Mouse (Mus musculus): ENCODE measurements at regions not wholly inside any gene's neighbourhood (a gene's known extent, or its start where the extent isn't known, plus 50 kb on each side); places are given as distances from the start of the nearest gene placed in this dataset.
A peak's percentile ranks its signal among the peaks of the same experiment; 100 is the strongest.

- 36% methylated on average over 22 of the region's 22 CpGs for WGBS
- ATAC-seq (ENCODE audit: insufficient read depth) = no peak
- Histone ChIP-seq H3K9ac (no peak overlapping the region), H3K4me2 (peak overlapping the region; percentile 50), H3K4me3 (ENCODE audit: low read depth, low read length) (no peak overlapping the region), H3K27me3 (ENCODE audit: insufficient read depth, low read length) (no peaks in the 10 kb centered on the region), H3K36me3 (ENCODE audit: insufficient read depth) (no peaks in the 10 kb centered on the region), H3K27ac (ENCODE audit: low read depth) (no peak overlapping the region), H3K4me1 (ENCODE audit: insufficient read depth) (peaks cover 3% of the 10 kb centered on the region; the same call in 1 of the 2 replicates), H3K9me3 (ENCODE audit: low read depth, low read length) (no peaks in the 10 kb centered on the region)
- peak; percentile 58 for DNase-seq
- TF ChIP-seq CTCF (IDR thresholded peaks at IDR 0.05; ENCODE audit: low read depth) = peak; percentile 44
Observed at GRCm38 (mm10) chr3:144366976-144367765, 162.2 kb upstream of the Lmo4 start.

- no peak for TF ChIP-seq CTCF (IDR thresholded peaks at IDR 0.05; ENCODE audit: low read depth)
Observed at GRCm38 (mm10) chr3:144365894-144366293, 160.9 kb upstream of the Lmo4 start.

DNA sequence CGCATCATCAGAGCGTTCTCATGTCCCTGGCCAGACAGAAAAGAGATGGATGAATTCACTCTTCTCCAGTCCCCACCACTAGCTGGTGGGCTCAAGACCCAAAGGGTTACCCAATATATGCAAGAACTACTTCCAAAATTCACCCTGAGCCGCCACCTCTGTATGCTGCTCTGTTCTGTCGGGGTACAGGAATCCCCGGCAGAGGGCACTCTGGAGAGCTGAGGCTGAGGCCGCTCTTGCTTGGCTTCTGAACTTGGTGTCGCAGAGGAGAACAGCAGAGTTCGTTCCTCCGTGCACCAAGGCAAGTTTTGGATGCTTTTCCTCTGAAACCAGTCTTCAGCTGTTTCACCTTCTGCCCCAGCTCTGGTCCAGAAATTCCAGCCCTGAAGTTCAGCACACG is 157.5 kb upstream of the Lmo4 start:
- no peaks in the 10 kb centered on the region for H3K9me3 ChIP-seq (ENCODE audit: low read depth, low read length)
- H3K27me3 ChIP-seq (ENCODE audit: insufficient read depth, low read length) = no peaks in the 10 kb centered on the region
- 60% methylated on average over 10 of the region's 10 CpGs for WGBS
- peak; percentile 40 for DNase-seq
- no peak overlapping the region for H3K9ac ChIP-seq
- TF ChIP-seq CTCF (IDR thresholded peaks at IDR 0.05; ENCODE audit: low read depth) = peak; percentile 43
- H3K4me1 ChIP-seq (ENCODE audit: insufficient read depth) = no peaks in the 10 kb centered on the region; the same call in 1 of the 2 replicates
- H3K27ac ChIP-seq (ENCODE audit: low read depth) = no peak overlapping the region
- H3K4me2 ChIP-seq = no peak overlapping the region
- H3K36me3 ChIP-seq (ENCODE audit: insufficient read depth) = no peaks in the 10 kb centered on the region
- no peak for ATAC-seq (ENCODE audit: insufficient read depth)
- no peak overlapping the region for H3K4me3 ChIP-seq (ENCODE audit: low read depth, low read length)

More at GRCm38 (mm10) chr3:144365894-144366293, 160.9 kb upstream of the Lmo4 start:
- WGBS = 76% methylated on average over 4 of the region's 4 CpGs
- no peaks in the 10 kb centered on the region for H3K36me3 ChIP-seq (ENCODE audit: insufficient read depth)
- no peak for DNase-seq
- H3K27me3 ChIP-seq (ENCODE audit: insufficient read depth, low read length) = no peaks in the 10 kb centered on the region
- no peak overlapping the region for H3K27ac ChIP-seq (ENCODE audit: low read depth)
- no peaks in the 10 kb centered on the region for H3K9me3 ChIP-seq (ENCODE audit: low read depth, low read length)
- no peak overlapping the region for H3K4me2 ChIP-seq
- H3K9ac ChIP-seq = no peak overlapping the region
- no peak for ATAC-seq (ENCODE audit: insufficient read depth)
- H3K4me3 ChIP-seq (ENCODE audit: low read depth, low read length) = no peak overlapping the region
- peaks cover 3% of the 10 kb centered on the region; the same call in 1 of the 2 replicates for H3K4me1 ChIP-seq (ENCODE audit: insufficient read depth)

DNA sequence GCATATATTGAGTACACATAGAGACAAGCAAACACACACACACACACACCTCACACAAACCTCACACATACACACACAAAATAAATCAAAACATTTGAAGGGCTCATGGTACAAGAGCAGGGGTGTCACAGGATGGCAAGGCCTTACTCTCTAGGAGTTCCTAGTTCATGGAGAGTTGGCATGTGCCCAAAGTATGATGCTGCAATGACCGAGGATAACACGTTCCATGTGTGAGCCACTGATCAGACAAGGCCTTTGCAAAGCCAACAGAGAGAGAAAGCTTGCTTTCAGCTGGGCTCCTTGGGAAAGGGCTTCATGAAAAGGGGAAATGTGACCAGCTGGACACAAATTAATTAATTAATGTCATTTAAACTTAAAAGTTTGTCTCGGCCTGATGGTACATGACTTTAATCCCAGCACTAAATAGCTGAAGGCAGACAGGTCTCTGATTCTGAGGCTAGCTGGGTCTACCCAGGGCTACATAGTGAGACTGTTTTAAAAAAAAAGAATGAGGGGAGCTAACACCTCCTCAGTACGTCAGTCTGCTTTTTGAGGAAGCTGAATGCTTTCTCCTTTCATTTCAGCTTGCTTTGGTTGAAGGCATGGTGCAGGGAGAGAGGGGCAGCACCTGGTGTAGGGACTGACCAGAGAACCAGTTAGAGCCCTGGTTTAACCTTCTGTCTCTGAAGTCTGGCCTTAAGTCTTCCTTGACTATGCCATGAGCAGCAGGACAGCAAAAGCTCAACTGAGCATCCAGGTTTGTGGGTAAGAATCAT is 156.4 kb upstream of the Lmo4 start:
- Histone ChIP-seq H3K9ac (no peak overlapping the region), H3K4me3 (ENCODE audit: low read depth, low read length) (no peak overlapping the region), H3K36me3 (ENCODE audit: insufficient read depth) (no peaks in the 10 kb centered on the region), H3K9me3 (ENCODE audit: low read depth, low read length) (no peaks in the 10 kb centered on the region), H3K4me1 (ENCODE audit: insufficient read depth) (no peaks in the 10 kb centered on the region), H3K27ac (ENCODE audit: low read depth) (no peak overlapping the region), H3K4me2 (no peak overlapping the region), H3K27me3 (ENCODE audit: insufficient read depth, low read length) (no peaks in the 10 kb centered on the region)
- DNase-seq = no peak
- 76% methylated on average over 4 of the region's 4 CpGs for whole genome bisulfite sequencing
- no peak for TF ChIP-seq CTCF (IDR thresholded peaks at IDR 0.05; ENCODE audit: low read depth)
- ATAC-seq (ENCODE audit: insufficient read depth) = no peak

- no peak for TF ChIP-seq CTCF (IDR thresholded peaks at IDR 0.05; ENCODE audit: low read depth)
- WGBS = 67% methylated on average over 11 of the region's 11 CpGs
- H3K9me3 ChIP-seq (ENCODE audit: low read depth, low read length) = no peaks in the 10 kb centered on the region
- H3K9ac ChIP-seq = no peak overlapping the region
- no peak overlapping the region for H3K4me2 ChIP-seq
- DNase-seq (no peak), ATAC-seq (ENCODE audit: insufficient read depth) (no peak)
- H3K27me3 ChIP-seq (ENCODE audit: insufficient read depth, low read length) = no peaks in the 10 kb centered on the region
- no peaks in the 10 kb centered on the region for H3K36me3 ChIP-seq (ENCODE audit: insufficient read depth)
- H3K4me3 ChIP-seq (ENCODE audit: low read depth, low read length) = no peak overlapping the region
- no peaks in the 10 kb centered on the region for H3K4me1 ChIP-seq (ENCODE audit: insufficient read depth)
- H3K27ac ChIP-seq (ENCODE audit: low read depth) = no peak overlapping the region
Observed at GRCm38 (mm10) chr3:144356948-144357295, 151.9 kb upstream of the Lmo4 start.

DNA sequence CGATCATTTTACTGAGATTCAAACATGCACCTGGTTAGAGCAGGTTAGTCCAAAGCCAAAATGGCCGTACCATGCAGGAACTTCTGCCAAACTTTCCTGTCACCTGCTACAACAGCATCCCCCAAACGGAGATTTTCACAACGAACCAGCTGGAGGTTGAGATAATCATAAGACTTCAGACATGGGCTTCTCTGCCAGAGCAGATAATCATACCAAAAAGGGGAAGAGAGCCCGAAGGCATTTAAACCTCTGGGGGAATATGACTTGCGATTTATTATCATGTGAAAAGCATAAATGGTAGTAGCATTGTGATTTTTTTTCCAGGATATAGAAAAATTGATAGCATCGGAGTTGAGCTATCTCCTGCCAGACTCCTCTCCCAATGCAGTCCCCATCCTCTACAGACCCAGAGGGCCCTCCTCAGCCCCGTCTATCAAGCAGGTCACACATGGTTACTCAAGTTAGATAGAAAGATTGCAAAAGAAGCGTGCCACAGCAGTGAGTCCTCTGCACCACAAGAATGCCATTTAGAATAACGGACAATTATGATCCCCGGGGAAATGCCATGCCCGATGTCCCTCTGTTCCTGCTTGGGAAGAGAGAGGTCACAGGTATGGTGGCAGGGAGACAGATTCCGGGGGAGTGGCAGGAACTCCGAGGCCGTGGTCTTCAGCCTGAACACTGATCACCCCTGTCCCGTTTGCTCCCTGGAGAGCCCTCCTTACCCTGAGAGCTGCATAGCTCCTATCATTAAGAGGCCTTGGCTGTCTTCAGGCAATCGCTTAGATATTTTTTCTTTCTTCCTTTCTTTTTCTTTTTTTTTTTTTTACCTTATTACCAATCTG is 151.3 kb upstream of the Lmo4 start:
- no peak overlapping the region for H3K27ac ChIP-seq (ENCODE audit: low read depth)
- DNase-seq (no peak), ATAC-seq (ENCODE audit: insufficient read depth) (no peak)
- H3K36me3 ChIP-seq (ENCODE audit: insufficient read depth) = no peaks in the 10 kb centered on the region
- no peak overlapping the region for H3K4me2 ChIP-seq
- no peaks in the 10 kb centered on the region for H3K4me1 ChIP-seq (ENCODE audit: insufficient read depth)
- 74% methylated on average over 17 of the region's 17 CpGs for WGBS
- H3K4me3 ChIP-seq (ENCODE audit: low read depth, low read length) = no peak overlapping the region
- no peaks in the 10 kb centered on the region for H3K27me3 ChIP-seq (ENCODE audit: insufficient read depth, low read length)
- no peak for TF ChIP-seq CTCF (IDR thresholded peaks at IDR 0.05; ENCODE audit: low read depth)
- no peaks in the 10 kb centered on the region for H3K9me3 ChIP-seq (ENCODE audit: low read depth, low read length)
- H3K9ac ChIP-seq = no peak overlapping the region

Data from lung, embryonic 14.5 days (tissue).